Mouse (Mus musculus): ENCODE data around the gene Sfrp4. TPM values are rescaled to one million over a fixed set of nuclear protein-coding genes. Genes with fewer than 3 reads are reported as not detected.
"Not testable (repeated sequence)": the region's sequence is repeated elsewhere in the genome, so short reads cannot be mapped to it uniquely, and the experiment has no call there.

The Sfrp4 gene
- polyA plus RNA-seq (2015; fragmentation: Nextera tagmentation; extraction: Ambion mirVana), result 0.36 and 0.49 TPM in 2 replicates

GRCm38 (mm10) chr13:19622573-19623227 is at the start of gene Sfrp4:
Gene Sfrp4 (plus strand): TSS chr13:19623104.
- Histone ChIP-seq H3K4me3 (peak within 1 kb of the TSS; percentile 61), H3K9ac (peak within 1 kb of the TSS; percentile 78), H3K9me3 (no peaks in the 10 kb centered on the region), H3K4me2 (peak within 1 kb of the TSS; percentile 95), H3K36me3 (no peaks in the 10 kb centered on the region), H3K27ac (replicated peaks) (no peak within 1 kb of the TSS), H3K4me1 (peaks cover 17% of the 10 kb centered on the region), H3K27me3 (replicated peaks) (peaks cover 30% of the 10 kb centered on the region)
- WGBS, result 4% methylated on average over 25 of the region's 25 CpGs
- ATAC-seq (ENCODE audit: extremely low read depth, insufficient number of reproducible peaks, low FRiP score, low TSS enrichment), result no peak

DNA sequence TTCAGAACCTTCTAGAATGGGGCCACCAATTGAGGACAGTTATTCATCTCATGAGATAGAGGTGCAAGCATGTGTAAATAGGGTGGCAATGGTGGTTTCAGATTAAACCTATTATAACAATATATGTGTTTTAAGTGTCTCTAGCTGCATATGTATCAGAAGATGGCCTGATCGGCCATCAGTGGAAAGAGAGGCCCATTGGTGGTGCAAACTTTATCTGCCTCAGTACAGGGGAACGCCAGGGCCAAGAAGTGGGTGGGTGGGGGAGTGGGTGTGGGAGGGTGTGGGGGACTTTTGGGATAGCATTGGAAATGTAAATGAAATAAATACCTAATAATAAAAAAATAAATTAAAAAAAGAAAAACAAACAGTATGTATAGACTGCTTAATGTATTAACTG is 48.2 kb upstream of the Sfrp4 start:
- WGBS, result 76% methylated on average over 2 of the region's 2 CpGs
- H3K9me3 ChIP-seq; ATAC-seq (ENCODE audit: extremely low read depth, insufficient number of reproducible peaks, low FRiP score, low TSS enrichment); H3K4me3 ChIP-seq; H3K27ac ChIP-seq (replicated peaks); H3K4me2 ChIP-seq; H3K27me3 ChIP-seq (replicated peaks); H3K36me3 ChIP-seq; H3K9ac ChIP-seq; H3K4me1 ChIP-seq: not testable (repeated sequence)

- WGBS, result 72% methylated on average over 3 of the region's 3 CpGs
Measured at GRCm38 (mm10) chr13:19575947-19576346, 47.0 kb upstream of the Sfrp4 start.

GRCm38 (mm10) chr13:19590996-19591759 is 31.7 kb upstream of the Sfrp4 start:
- H3K9ac ChIP-seq, result no peak overlapping the region
- H3K4me3 ChIP-seq, result no peak overlapping the region
- no peaks in the 10 kb centered on the region for H3K9me3 ChIP-seq
- H3K27ac ChIP-seq (replicated peaks), result no peak overlapping the region
- ATAC-seq (ENCODE audit: extremely low read depth, insufficient number of reproducible peaks, low FRiP score, low TSS enrichment), result no peak
- 81% methylated on average over 3 of the region's 3 CpGs for WGBS
- no peaks in the 10 kb centered on the region for H3K36me3 ChIP-seq
- no peak overlapping the region for H3K4me2 ChIP-seq
- no peaks in the 10 kb centered on the region for H3K27me3 ChIP-seq (replicated peaks)
- H3K4me1 ChIP-seq, result peaks cover 10% of the 10 kb centered on the region

More at GRCm38 (mm10) chr13:19575947-19576346, 47.0 kb upstream of the Sfrp4 start:
- Histone ChIP-seq H3K27me3 (replicated peaks) (no peaks in the 10 kb centered on the region), H3K9me3 (no peaks in the 10 kb centered on the region), H3K4me2 (no peak overlapping the region), H3K36me3 (no peaks in the 10 kb centered on the region), H3K4me3 (no peak overlapping the region), H3K9ac (no peak overlapping the region), H3K4me1 (peaks cover 2% of the 10 kb centered on the region; the same call in 1 of the 2 replicates), H3K27ac (replicated peaks) (no peak overlapping the region)
- no peak for ATAC-seq (ENCODE audit: extremely low read depth, insufficient number of reproducible peaks, low FRiP score, low TSS enrichment)

DNA sequence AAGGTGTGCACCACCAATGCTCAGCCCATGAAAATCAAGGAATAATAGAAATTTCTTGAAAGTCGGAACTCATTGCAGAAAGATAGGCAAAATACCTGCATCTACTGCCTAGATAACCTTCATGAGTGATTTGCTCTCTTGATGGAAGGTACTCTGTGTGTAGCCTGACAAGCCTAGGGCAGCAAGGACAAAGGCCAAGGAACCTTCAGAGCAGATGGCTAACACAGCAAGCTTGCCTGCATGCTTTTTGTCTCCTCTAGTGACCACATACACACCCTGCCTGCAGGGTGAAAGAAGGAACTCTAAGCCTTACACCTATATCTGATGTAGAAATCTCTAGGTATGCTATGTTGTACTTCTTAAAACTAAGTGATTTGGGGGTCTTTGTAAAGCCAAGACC is 27.8 kb upstream of the Sfrp4 start:
- H3K27ac ChIP-seq (replicated peaks), result no peak overlapping the region
- 82% methylated on average over 1 of the region's 1 CpGs for WGBS
- no peak for ATAC-seq (ENCODE audit: extremely low read depth, insufficient number of reproducible peaks, low FRiP score, low TSS enrichment)
- no peak overlapping the region for H3K4me3 ChIP-seq
- H3K36me3 ChIP-seq, result no peaks in the 10 kb centered on the region
- no peak overlapping the region for H3K9ac ChIP-seq
- peaks cover 10% of the 10 kb centered on the region for H3K4me1 ChIP-seq
- H3K27me3 ChIP-seq (replicated peaks), result no peaks in the 10 kb centered on the region
- no peaks in the 10 kb centered on the region for H3K9me3 ChIP-seq
- H3K4me2 ChIP-seq, result no peak overlapping the region

- no peaks in the 10 kb centered on the region for H3K27me3 ChIP-seq (replicated peaks)
- H3K4me3 ChIP-seq, result no peak overlapping the region
- H3K9me3 ChIP-seq, result no peaks in the 10 kb centered on the region
- no peak overlapping the region for H3K27ac ChIP-seq (replicated peaks)
- H3K4me1 ChIP-seq, result no peaks in the 10 kb centered on the region
- H3K4me2 ChIP-seq, result no peak overlapping the region
- WGBS, result 76% methylated on average over 6 of the region's 6 CpGs
- no peaks in the 10 kb centered on the region for H3K36me3 ChIP-seq
- no peak overlapping the region for H3K9ac ChIP-seq
- ATAC-seq (ENCODE audit: extremely low read depth, insufficient number of reproducible peaks, low FRiP score, low TSS enrichment), result no peak
Measured at GRCm38 (mm10) chr13:19599242-19599641, 23.7 kb upstream of the Sfrp4 start.

GRCm38 (mm10) chr13:19602531-19602930 is 20.4 kb upstream of the Sfrp4 start:
- Histone ChIP-seq H3K27ac (replicated peaks) (no peak overlapping the region), H3K9ac (no peak overlapping the region), H3K9me3 (no peaks in the 10 kb centered on the region), H3K4me3 (no peak overlapping the region), H3K4me1 (no peaks in the 10 kb centered on the region), H3K4me2 (no peak overlapping the region), H3K27me3 (replicated peaks) (no peaks in the 10 kb centered on the region), H3K36me3 (no peaks in the 10 kb centered on the region)
- 79% methylated on average over 1 of the region's 1 CpGs for WGBS
- no peak for ATAC-seq (ENCODE audit: extremely low read depth, insufficient number of reproducible peaks, low FRiP score, low TSS enrichment)

DNA sequence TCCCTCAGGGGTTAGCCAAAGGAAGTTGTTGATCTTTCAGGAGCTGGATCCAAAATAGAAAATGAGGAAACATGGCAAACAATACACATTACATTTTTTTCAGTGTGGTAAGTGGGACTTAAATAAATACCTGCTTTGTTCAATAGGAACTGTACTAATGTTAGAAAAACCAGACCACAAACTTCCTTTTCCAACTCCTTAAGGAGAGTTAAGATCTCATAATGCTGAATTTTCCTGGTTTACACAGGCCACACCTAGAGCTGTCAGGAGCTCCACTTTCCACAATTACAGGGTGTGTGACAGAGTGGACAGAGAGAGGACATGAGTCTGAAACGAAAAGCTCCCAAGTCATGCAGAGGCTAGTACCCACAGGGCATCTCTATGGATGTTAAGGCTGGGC is 19.2 kb upstream of the Sfrp4 start:
- no peak for ATAC-seq (ENCODE audit: extremely low read depth, insufficient number of reproducible peaks, low FRiP score, low TSS enrichment)
- Histone ChIP-seq H3K9ac (no peak overlapping the region), H3K4me3 (no peak overlapping the region), H3K9me3 (no peaks in the 10 kb centered on the region), H3K4me1 (no peaks in the 10 kb centered on the region), H3K27me3 (replicated peaks) (no peaks in the 10 kb centered on the region), H3K4me2 (no peak overlapping the region), H3K27ac (replicated peaks) (no peak overlapping the region), H3K36me3 (no peaks in the 10 kb centered on the region)
- 71% methylated on average over 1 of the region's 1 CpGs for WGBS

- Histone ChIP-seq H3K9ac (no peak overlapping the region), H3K27me3 (replicated peaks) (no peaks in the 10 kb centered on the region), H3K27ac (replicated peaks) (no peak overlapping the region), H3K4me1 (no peaks in the 10 kb centered on the region), H3K4me3 (no peak overlapping the region), H3K4me2 (no peak overlapping the region), H3K36me3 (no peaks in the 10 kb centered on the region), H3K9me3 (no peaks in the 10 kb centered on the region)
- ATAC-seq (ENCODE audit: extremely low read depth, insufficient number of reproducible peaks, low FRiP score, low TSS enrichment), result no peak
Measured at GRCm38 (mm10) chr13:19604916-19605315, 18.0 kb upstream of the Sfrp4 start.

DNA sequence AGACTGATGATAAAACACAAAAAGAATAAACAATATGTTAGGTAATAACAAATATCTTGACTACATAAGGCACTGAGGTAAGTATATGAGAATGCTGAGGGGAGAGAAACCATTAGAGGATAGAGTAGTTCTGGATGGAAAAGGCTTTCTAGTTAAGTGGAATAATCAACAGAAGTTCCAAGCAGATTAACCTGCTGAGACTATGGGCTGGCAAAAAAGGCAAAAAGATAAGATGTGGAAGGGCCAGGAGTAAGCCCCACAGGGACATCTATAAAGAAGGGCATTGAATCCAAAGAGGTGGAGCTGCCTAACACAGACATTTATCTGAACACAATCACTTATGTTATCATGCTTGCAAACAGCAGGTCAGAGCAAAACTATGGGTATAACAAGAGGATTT is 14.8 kb upstream of the Sfrp4 start:
- no peak overlapping the region for H3K4me2 ChIP-seq
- H3K27ac ChIP-seq (replicated peaks), result no peak overlapping the region
- no peaks in the 10 kb centered on the region for H3K4me1 ChIP-seq
- no peak overlapping the region for H3K4me3 ChIP-seq
- no peaks in the 10 kb centered on the region for H3K36me3 ChIP-seq
- H3K9ac ChIP-seq, result no peak overlapping the region
- H3K27me3 ChIP-seq (replicated peaks), result no peaks in the 10 kb centered on the region
- H3K9me3 ChIP-seq, result no peaks in the 10 kb centered on the region
- ATAC-seq (ENCODE audit: extremely low read depth, insufficient number of reproducible peaks, low FRiP score, low TSS enrichment), result no peak

DNA sequence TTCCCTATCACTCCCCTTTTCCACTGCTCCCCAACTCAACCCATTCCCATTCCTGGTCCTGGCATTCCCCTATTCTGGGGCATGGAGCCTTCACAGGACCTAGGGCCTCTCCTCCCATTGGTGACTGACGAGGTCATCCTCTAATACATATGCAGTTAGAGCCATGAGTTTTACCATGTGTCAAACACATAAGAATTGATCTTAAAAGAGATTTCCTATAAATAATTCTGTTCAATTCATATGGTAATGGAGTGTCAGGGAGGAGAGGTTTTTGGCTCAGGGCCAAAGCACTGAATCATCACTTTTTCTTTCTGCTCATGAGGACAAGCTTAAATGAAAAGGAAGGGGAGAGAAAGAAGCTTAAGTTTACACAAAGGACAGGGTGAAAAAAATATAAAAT is 10.6 kb upstream of the Sfrp4 start:
- Histone ChIP-seq H3K36me3 (no peaks in the 10 kb centered on the region), H3K9me3 (no peaks in the 10 kb centered on the region), H3K4me3 (no peak overlapping the region), H3K9ac (no peak overlapping the region), H3K27me3 (replicated peaks) (no peaks in the 10 kb centered on the region), H3K27ac (replicated peaks) (no peak overlapping the region), H3K4me2 (no peak overlapping the region), H3K4me1 (no peaks in the 10 kb centered on the region)
- ATAC-seq (ENCODE audit: extremely low read depth, insufficient number of reproducible peaks, low FRiP score, low TSS enrichment), result no peak
- WGBS, result 76% methylated on average over 1 of the region's 1 CpGs

GRCm38 (mm10) chr13:19612963-19613362 is 9.9 kb upstream of the Sfrp4 start:
- Histone ChIP-seq H3K27ac (replicated peaks) (no peak overlapping the region), H3K27me3 (replicated peaks) (no peaks in the 10 kb centered on the region), H3K4me1 (peaks cover under 1% of the 10 kb centered on the region; the same call in 1 of the 2 replicates), H3K4me2 (no peak overlapping the region), H3K9me3 (no peaks in the 10 kb centered on the region), H3K9ac (no peak overlapping the region), H3K4me3 (no peak overlapping the region), H3K36me3 (no peaks in the 10 kb centered on the region)
- WGBS, result 82% methylated on average over 3 of the region's 3 CpGs
- ATAC-seq (ENCODE audit: extremely low read depth, insufficient number of reproducible peaks, low FRiP score, low TSS enrichment), result no peak

Data from heart, embryonic 13.5 days (tissue).